Mouse (Mus musculus): ENCODE data around the gene Rragc.

The Rragc gene

DNA sequence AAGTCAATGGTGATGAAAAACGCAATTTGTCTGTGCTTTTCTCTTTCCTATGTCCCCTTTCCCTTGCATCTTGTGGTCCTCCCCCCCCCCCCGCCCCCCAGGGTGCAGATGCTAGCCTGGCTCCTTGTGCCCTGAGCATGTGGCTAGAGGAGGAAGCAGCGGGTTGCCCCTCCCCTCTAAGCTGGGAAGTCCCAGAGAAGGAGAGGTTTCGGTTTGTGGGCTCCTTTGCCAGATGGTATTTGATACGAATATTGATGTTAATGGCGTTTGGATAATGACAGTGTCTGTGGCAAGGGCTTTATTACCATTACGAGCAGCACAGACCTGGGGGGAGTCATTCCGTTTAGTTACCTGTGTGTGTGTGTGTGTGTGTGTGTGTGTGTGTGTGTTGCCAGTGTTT lies 34.8 kb downstream of the Rragc start:
- DNase-seq (ENCODE audit: low spot score in 2 of 2): peak in 1 of 2 experiments; percentile 10

DNA sequence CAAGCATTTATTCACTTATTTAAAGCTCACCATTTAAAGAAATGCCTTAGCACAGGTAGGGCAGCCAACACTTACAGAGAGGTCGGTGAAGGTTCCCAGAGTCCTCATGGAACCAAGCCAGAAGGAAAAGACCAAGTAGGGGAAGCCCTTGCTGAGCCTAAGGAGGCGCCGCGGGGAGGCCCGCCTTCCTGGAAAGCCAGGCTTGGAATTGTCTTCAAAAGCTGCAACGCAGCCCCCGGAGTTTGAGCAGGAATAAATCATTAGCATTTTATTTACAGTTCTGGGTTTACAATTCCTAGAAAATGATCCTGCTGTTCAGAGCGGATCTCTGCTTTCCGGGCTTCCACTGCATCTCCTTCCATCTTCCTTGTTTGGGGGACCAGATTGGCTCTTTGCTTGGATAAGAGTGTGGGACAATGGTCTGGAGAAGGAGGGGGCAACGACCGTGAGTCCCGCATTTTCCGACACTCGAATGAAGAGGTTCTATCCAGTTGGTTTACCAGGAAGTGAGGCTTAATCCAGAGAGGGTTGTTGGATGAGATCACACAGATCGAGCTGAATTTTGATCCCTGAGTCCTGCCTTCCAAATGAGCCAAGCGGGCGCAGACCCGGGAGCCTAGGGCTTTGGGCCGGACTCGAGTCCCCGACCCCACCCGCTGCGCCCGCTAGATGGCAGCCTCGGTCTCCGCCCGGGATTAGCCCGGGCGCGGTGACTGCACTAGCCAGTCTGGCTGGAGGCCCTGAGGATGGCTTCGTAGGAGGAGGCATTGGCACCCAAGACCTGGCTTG lies 39.7 kb downstream of the Rragc start:
- peak; percentile 30 to 33 for DNase-seq (ENCODE audit: low spot score in 2 of 2)

DNA sequence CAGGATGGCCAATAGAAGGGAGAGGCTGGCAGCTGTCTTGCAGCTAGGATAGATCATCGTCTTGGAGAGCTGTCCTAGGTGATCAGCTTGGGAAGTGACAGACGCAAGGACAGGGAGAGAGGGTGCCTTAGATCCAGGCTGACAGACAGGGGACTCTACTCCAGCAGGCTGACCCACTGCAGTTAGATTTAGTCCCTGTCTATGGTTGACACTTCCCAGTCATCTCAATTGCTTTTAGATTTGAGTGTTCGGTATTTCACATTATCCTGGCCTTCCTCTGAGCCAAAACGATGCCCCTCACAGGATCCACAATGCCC lies 40.2 kb downstream of the Rragc start:
- DNase-seq (ENCODE audit: low spot score in 2 of 2): no peak

DNA sequence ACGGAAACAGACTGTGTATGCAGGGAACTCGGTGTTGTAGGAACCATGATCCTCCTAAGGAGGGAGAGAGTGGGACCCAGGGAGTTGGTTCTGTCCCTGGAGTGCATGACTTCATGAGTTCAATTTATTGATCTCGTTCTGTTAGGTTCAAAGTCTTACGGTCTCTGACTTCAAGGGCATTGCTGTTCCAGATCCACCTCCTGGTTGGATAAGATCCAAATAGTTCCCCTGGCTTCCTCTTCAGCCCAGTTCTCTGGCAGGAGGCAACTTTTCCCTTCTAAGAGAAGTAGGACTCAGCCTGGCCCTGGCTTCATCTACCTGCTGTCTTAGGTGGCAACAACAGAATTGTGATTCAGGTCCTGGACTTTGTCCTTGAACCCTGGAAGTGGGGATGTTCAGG lies 40.6 kb downstream of the Rragc start:
- no peak for DNase-seq (ENCODE audit: low spot score in 2 of 2)

DNA sequence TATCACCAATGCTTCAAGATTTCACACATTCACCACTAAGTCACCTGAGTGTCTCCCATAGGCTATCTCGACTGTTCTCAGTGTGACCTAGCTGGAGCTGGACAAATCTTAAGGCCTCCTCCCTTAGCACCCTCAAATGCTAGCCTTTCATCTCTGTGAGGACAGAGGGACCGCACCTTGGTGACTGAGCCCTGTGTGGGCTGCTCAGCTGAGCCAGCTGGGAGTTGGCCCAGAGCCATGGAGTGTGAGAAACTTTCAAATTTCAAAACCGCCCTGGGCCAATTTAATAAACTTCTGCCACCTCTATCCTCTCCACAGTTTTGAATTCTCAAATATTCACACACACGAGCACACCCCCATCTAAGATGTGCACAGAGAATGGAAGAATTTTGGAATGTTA lies 43.7 kb downstream of the Rragc start:
- DNase-seq (ENCODE audit: low spot score in 2 of 2): no peak

DNA sequence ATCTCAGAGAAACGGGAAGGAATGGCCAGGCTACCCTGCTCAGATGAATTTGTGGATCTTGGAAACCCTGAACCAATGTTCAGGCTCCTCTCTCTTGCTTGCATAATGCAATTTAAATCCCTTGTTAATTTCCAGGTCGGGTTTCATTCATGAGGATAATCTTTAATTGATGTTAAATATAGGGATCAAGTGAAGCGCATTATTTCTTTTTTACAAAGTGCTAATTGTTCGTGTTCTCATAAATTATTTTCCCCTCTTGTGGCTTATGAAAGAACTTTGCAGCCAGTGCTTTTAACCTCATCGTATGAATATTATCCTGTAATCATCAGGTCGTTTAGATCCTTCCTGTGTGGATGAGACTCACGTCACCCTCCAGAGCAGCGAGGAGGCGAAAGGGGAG lies 45.5 kb downstream of the Rragc start:
- no peak for DNase-seq (ENCODE audit: low spot score in 2 of 2)

DNA sequence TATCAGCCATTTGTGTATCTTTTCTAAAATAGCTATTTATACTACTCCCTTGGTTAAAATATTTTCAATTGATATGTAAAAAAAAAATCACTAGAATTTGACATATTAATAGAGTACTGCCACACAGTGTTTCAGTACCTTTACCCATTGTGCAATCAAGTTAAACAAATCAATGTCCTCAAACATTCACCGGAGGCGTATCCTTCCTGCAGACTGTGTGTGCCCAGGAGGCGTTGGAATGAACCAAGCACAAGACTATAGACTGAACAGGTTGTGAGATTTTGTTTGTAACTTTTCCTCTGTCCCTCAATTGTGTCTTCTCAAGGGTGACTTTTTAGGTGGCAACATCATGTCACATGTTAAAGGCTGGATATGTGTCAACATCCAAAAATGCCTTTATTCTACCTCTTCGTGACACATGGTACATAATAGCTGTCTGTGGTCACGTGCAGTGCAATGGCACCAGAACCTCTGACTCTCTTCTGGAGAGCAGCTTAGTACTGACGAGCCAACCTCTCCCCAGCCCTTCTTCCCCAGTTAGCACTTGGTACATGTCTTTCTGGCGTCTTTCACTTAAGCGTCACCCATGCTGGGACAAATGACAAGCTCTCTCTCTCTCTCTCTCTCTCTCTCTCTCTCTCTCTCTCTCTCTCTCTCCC lies 51.5 kb downstream of the Rragc start:
- DNase-seq (ENCODE audit: low spot score in 2 of 2): no peak

DNA sequence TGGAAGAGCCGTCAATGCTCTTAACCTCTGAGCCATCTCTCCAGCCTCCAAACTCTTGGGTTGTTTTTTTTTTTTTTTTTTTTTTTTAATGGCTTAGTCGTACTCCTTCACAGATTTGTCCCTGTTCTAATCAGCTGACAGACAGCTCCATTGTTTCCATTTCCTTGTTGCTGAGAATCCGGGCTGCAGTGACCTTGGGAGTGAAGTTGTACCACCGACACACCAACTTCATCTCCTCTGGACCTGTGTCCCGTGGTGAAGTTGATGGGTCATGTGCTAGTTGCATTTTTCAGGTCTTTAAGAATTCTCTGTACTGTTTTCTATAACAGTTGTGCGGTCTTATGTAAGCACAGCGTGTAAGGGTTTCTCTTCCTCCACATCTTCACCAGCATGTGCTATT lies 52.2 kb downstream of the Rragc start:
- no peak for DNase-seq (ENCODE audit: low spot score in 2 of 2)

DNA sequence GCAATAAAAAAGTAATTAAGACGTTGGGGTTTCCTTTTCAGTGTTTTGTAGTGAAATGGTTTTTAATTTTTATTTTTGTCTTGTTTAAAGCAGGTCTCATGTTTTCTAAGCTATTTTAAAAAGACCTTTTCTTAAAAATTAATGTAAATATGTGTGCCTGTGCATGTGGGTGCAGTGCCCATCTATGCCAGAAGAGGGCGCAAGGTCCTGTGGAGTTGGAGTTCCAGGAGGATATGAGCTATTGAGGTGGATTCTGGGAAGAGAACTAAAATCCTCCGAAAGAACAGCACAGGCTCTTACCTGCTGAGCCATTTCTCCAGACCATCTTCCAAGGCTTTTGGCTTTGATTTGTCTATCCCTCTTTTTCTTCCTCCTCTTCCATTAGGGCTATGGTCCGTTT lies 53.8 kb downstream of the Rragc start:
- DNase-seq (ENCODE audit: low spot score in 2 of 2): no peak

DNA sequence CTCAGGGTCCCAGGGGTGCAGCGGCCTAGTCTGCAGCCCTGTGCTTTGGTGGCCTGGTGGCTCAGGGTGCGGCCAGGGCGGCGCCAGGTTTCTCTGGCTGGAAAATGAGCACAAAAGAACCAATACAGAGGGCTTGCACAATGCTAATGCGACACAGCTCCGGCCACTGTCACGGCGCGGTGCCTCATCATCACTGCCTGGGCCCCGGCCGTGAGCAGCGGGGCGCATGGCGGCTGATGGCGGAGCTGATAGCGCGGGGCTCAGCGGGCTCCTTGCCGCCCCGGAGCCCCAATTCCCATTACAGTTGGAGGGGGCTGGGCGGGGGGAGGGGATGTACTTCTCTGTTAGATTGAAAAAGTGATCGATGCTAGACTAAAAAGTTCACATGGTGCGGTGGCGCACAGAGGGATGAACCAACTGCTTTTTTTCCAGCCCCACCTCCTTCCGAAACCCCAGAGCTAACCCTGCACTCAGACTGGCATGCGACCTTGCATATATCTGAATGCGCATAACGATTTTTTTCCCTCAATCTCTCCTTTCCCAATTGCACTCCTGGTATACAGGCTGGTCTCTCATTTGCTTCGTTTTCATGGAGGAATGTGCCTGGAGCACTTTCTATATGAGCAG lies 55.3 kb downstream of the Rragc start:
- DNase-seq (ENCODE audit: low spot score in 2 of 2): no peak

DNA sequence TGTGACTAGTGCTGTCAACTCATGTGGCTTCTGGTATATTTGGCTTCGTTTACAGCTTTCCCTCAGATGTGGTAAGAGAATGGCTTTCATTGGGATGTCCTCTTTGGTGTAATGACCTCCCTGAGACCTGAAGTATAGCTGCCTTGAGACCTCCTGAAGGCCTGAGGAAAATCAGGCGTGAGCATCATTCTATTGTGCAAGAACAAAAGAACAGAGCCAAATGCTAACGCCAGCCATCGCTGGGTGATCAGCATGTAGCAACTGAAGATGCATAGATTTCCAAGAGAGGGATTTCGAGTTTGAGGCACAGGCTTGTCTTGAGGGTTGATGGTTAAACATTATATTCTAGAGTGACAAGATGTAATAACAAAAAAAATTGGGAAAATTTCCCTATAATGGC lies 64.9 kb downstream of the Rragc start:
- DNase-seq (ENCODE audit: low spot score in 2 of 2): no peak

Measured in heart, adult 9 months (tissue).